9 mouse cellular contexts compared by ENCODE assay signal in genomic region chr1:171065243-171065587, GRCm38 (mm10). TPM values are rescaled to one million over a fixed set of nuclear protein-coding genes. Genes with fewer than 3 reads are reported as not detected.
DNase-seq lines count a peak whose midpoint lies in the region; ATAC-seq lines count a peak whose summit lies in the region.
"Not testable (repeated sequence)": the region's sequence is repeated elsewhere in the genome, so short reads cannot be mapped to it uniquely, and the experiment has no call there.
"Had no signal": no experiment of that assay in that cellular context is flagged by ENCODE, and none has a peak within 500 bp of the region (broad histone marks: within the 10 kb centered on the region; RNA-seq: fewer than 3 reads in every experiment).

No protein-coding gene starts in this region.

- H3K4me3 ChIP-seq in hindbrain, embryonic 10.5 days: peak overlapping the region; percentile 40
- peak overlapping the region; percentile 42 for H3K4me3 ChIP-seq in liver, embryonic 15.5 days (replicated peaks)
- peak overlapping the region; percentile 31 for H3K4me3 ChIP-seq in midbrain, embryonic 16.5 days (ENCODE audit: low read depth, low read length)

- H3K9ac ChIP-seq in liver, embryonic 15.5 days; midbrain, embryonic 16.5 days (ENCODE audit: low read depth, low read length): not testable (repeated sequence)

- peaks cover 12% of the 10 kb centered on the region for H3K4me1 ChIP-seq in hindbrain, embryonic 10.5 days (replicated peaks)
- H3K4me1 ChIP-seq in liver, embryonic 15.5 days (replicated peaks): peaks cover 19% of the 10 kb centered on the region
- not testable (repeated sequence) for H3K4me1 ChIP-seq in midbrain, embryonic 16.5 days (ENCODE audit: control insufficient read depth, insufficient read depth, low read length)

- peak; percentile 35 for ATAC-seq in liver, embryonic 15.5 days (ENCODE audit: insufficient read depth)
- peak; percentile 47 for ATAC-seq in midbrain, embryonic 16.5 days

- not testable (repeated sequence) for H3K27ac ChIP-seq in hindbrain, embryonic 10.5 days; liver, embryonic 15.5 days (replicated peaks); midbrain, embryonic 16.5 days (ENCODE audit: low read length)

- not testable (repeated sequence) for H3K9me3 ChIP-seq in hindbrain, embryonic 10.5 days; liver, embryonic 15.5 days (replicated peaks); midbrain, embryonic 16.5 days (replicated peaks; ENCODE audit: control insufficient read depth, low read length, poor library complexity, severe bottlenecking)

- WGBS in hindbrain, embryonic 10.5 days: under 1% methylated on average over 26 of the region's 35 CpGs
- under 1% methylated on average over 26 of the region's 35 CpGs for WGBS in liver, embryonic 15.5 days (ENCODE audit: insufficient replicate concordance)
- WGBS in midbrain, embryonic 16.5 days: 0% methylated on average over 15 of the region's 35 CpGs

- peak overlapping the region; percentile 59 for H3K4me2 ChIP-seq in liver, embryonic 15.5 days
- H3K4me2 ChIP-seq in midbrain, embryonic 16.5 days (ENCODE audit: low read length): peak overlapping the region; percentile 46

- peaks cover 49% of the 10 kb centered on the region for H3K27me3 ChIP-seq in hindbrain, embryonic 10.5 days (ENCODE audit: insufficient read depth, poor library complexity, severe bottlenecking)
- peaks cover 40% of the 10 kb centered on the region for H3K27me3 ChIP-seq in liver, embryonic 15.5 days
- peaks cover 29% of the 10 kb centered on the region for H3K27me3 ChIP-seq in midbrain, embryonic 16.5 days (ENCODE audit: control insufficient read depth, insufficient read depth, low read depth, low read length)

- H3K36me3 ChIP-seq in hindbrain, embryonic 10.5 days; liver, embryonic 15.5 days (replicated peaks); midbrain, embryonic 16.5 days (ENCODE audit: control insufficient read depth, insufficient read depth, low read length): not testable (repeated sequence)

- peak; percentile 54 to 73 for DNase-seq in cerebellum, postnatal 4 days (ENCODE audit: low spot score in 2 of 2)
- peak; percentile 61 for DNase-seq in gastrocnemius, postnatal 10 days
- DNase-seq in hindbrain, embryonic 10.5 days (ENCODE audit: low spot score): not testable (repeated sequence)
- DNase-seq in kidney, postnatal 4 days: peak; percentile 78 to 84
- DNase-seq in spleen, postnatal 10 days (ENCODE audit: low spot score in 2 of 2): peak; percentile 73 to 82

RNA-seq across cellular contexts. Expression of gene Fcgr3, which starts 0.5 kb away (rescaled TPM):
- total RNA-seq in gastrocnemius, postnatal 10 days (2021): 1 to 10 TPM; 9.3 to 9.4 TPM
- 4.7 and 7.6 TPM in 2 replicates for polyA plus RNA-seq in hindbrain, embryonic 10.5 days (2016; fragmentation: Nextera tagmentation; extraction: Ambion mirVana)
- polyA plus RNA-seq in liver, embryonic 15.5 days (2015; fragmentation: Nextera tagmentation; extraction: Ambion mirVana): 27.2 and 28.0 TPM in 2 replicates
- 6.8 and 9.0 TPM in 2 replicates for polyA plus RNA-seq in midbrain, embryonic 16.5 days (2015; fragmentation: Nextera tagmentation; extraction: Ambion mirVana)

RNA-seq across cellular contexts. Expression of gene Fcgr4, which starts 46.5 kb away (rescaled TPM):
- total RNA-seq in gastrocnemius, postnatal 10 days (2021): under 1 TPM; 0.19 to 0.41 TPM
- polyA plus RNA-seq in hindbrain, embryonic 10.5 days (2016; fragmentation: Nextera tagmentation; extraction: Ambion mirVana): 0.30 and 0.64 TPM in 2 replicates
- 3.9 and 4.2 TPM in 2 replicates for polyA plus RNA-seq in liver, embryonic 15.5 days (2015; fragmentation: Nextera tagmentation; extraction: Ambion mirVana)
- polyA plus RNA-seq in midbrain, embryonic 16.5 days (2015; fragmentation: Nextera tagmentation; extraction: Ambion mirVana): 0.14 and 0.16 TPM in 2 replicates
- total RNA-seq: gastrocnemius, postnatal 25 days; left cerebral cortex, postnatal 10 days had no signal

RNA-seq across cellular contexts. Expression of gene Cfap126, which starts 48.5 kb away (rescaled TPM):
- 1 to 10 TPM; 1.2 to 1.8 TPM for total RNA-seq in gastrocnemius, postnatal 10 days (2021)
- 5.4 and 13.0 TPM in 2 replicates for polyA plus RNA-seq in hindbrain, embryonic 10.5 days (2016; fragmentation: Nextera tagmentation; extraction: Ambion mirVana)
- polyA plus RNA-seq in liver, embryonic 15.5 days (2015; fragmentation: Nextera tagmentation; extraction: Ambion mirVana): 1.7 and 2.6 TPM in 2 replicates
- 7.8 and 9.2 TPM in 2 replicates for polyA plus RNA-seq in midbrain, embryonic 16.5 days (2015; fragmentation: Nextera tagmentation; extraction: Ambion mirVana)
